Mouse (Mus musculus) urinary bladder, postnatal 14 days (tissue): ENCODE data around the gene Cdh10.

Experiments
- DNase-seq: peaks from one replicate; pipeline ENCODE4 v3.0.0; 2021; ENCODE audit warnings: low spot score

Gene Cdh10

GRCm38 (mm10) chr15:18818185-18818973, at the start of gene Cdh10:
Gene Cdh10 (plus strand): TSS chr15:18818947.
- peak; percentile 2 for DNase-seq

GRCm38 (mm10) chr15:18809148-18809827, 9.5 kb upstream of the Cdh10 start:
- DNase-seq: no peak

- no peak for DNase-seq
Measured at GRCm38 (mm10) chr15:18817707-18818106, 1.0 kb upstream of the Cdh10 start.

GRCm38 (mm10) chr15:18820226-18820625, 1.5 kb downstream of the Cdh10 start:
- DNase-seq: no peak

GRCm38 (mm10) chr15:18821114-18821756, 2.5 kb downstream of the Cdh10 start:
- peak; percentile 79 for DNase-seq

- no peak for DNase-seq
Measured at GRCm38 (mm10) chr15:18823420-18823819, 4.7 kb downstream of the Cdh10 start.

- DNase-seq: peak; percentile 12
Measured at GRCm38 (mm10) chr15:18832263-18832662, 13.5 kb downstream of the Cdh10 start.

- no peak for DNase-seq
Measured at GRCm38 (mm10) chr15:18841769-18842168, 23.0 kb downstream of the Cdh10 start.

GRCm38 (mm10) chr15:18844807-18845206, 26.1 kb downstream of the Cdh10 start:
- no peak for DNase-seq

GRCm38 (mm10) chr15:18850497-18850896, 31.8 kb downstream of the Cdh10 start:
- DNase-seq: no peak

GRCm38 (mm10) chr15:18858135-18858534, 39.4 kb downstream of the Cdh10 start:
- no peak for DNase-seq

- DNase-seq: no peak
Measured at GRCm38 (mm10) chr15:18869871-18870270, 51.1 kb downstream of the Cdh10 start.

GRCm38 (mm10) chr15:18881467-18881866, 62.7 kb downstream of the Cdh10 start:
- DNase-seq: no peak

GRCm38 (mm10) chr15:18886673-18887072, 67.9 kb downstream of the Cdh10 start:
- DNase-seq: no peak

- DNase-seq: no peak
Measured at GRCm38 (mm10) chr15:18888912-18889311, 70.2 kb downstream of the Cdh10 start.

GRCm38 (mm10) chr15:18890358-18890757, 71.6 kb downstream of the Cdh10 start:
- DNase-seq: no peak

GRCm38 (mm10) chr15:18900776-18901175, 82.0 kb downstream of the Cdh10 start:
- DNase-seq: no peak

- DNase-seq: no peak
Measured at GRCm38 (mm10) chr15:18904131-18904530, 85.4 kb downstream of the Cdh10 start.

GRCm38 (mm10) chr15:18910612-18911011, 91.9 kb downstream of the Cdh10 start:
- no peak for DNase-seq

- no peak for DNase-seq
Measured at GRCm38 (mm10) chr15:18925392-18926117, 106.8 kb downstream of the Cdh10 start.

GRCm38 (mm10) chr15:18926964-18927363, 108.2 kb downstream of the Cdh10 start:
- DNase-seq: no peak

- no peak for DNase-seq
Measured at GRCm38 (mm10) chr15:18952266-18952665, 133.5 kb downstream of the Cdh10 start.
